Mouse (Mus musculus) brain, embryonic 14.5 days (tissue): ENCODE data around the gene Cep112.

Experiments
- CTCF ChIP-seq: fragments of 200-500 bp; IDR thresholded peaks from 2 replicates; pipeline ENCODE4 v1.5.1; 2012; ENCODE audit warnings: inconsistent platforms, mild to moderate bottlenecking, moderate library complexity, borderline replicate concordance; ENCODE audit not compliant: insufficient read depth, insufficient read length; ENCODE audit errors: extremely low read depth
- POLR2A ChIP-seq: fragments of 200-500 bp; IDR thresholded peaks from 2 replicates; pipeline ENCODE4 v1.6.1; 2012; ENCODE audit warnings: mild to moderate bottlenecking, inconsistent platforms, borderline replicate concordance; ENCODE audit not compliant: poor library complexity, insufficient read depth, insufficient read length, severe bottlenecking; ENCODE audit errors: extremely low read depth

DNA sequence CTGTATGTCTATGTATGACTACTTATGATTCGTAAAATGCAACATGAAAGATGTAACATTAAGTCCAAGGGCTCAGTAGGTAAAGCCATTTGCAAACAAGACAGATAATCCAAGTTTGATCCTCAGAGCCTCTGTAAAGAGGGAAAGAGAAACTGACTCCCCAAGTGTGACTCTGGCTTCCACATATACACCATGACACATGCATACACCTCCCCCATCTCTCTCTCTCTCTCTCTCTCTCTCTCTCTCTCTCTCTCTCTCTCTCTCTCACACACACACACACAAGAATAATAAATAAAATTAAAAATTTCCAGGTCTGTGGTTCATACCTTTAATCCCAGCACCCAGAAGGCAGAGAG lies 39.3 kb upstream of the Cep112 start:
- TF ChIP-seq CTCF (no peak), POLR2A (no peak)
